Mouse (Mus musculus): ENCODE measurements around the gene Olfr212.

DNA sequence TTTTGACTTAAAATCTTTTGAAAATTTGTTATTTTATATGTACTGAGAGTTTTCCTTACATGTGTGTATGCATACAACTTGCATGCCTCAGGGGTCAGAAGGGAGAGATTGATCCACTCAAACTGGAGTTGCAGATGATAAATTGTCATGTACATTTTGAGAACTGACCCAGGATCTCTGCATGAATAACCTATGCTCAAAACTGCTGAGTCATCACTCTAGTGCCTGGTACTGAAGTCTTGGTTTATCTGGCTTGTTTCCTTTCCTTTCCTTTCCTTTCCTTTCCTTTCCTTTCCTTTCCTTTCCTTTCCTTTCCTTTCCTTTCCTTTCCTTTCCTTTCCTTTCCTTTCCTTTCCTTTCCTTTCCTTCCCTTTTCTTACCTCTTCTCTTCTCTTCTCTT lies 8.5 kb downstream of the Olfr212 start:
- no peak for TF ChIP-seq POLR2A (IDR thresholded peaks at IDR 0.05; ENCODE audit: low read depth, low read length)
- TF ChIP-seq CTCF (IDR thresholded peaks at IDR 0.05; ENCODE audit: extremely low read depth, insufficient read length, insufficient replicate concordance, low read depth, low read length): no peak
